Mouse (Mus musculus): ENCODE data around the gene Plekhg3. TPM values are rescaled to one million over a fixed set of nuclear protein-coding genes. Genes with fewer than 3 reads are reported as not detected.

Plekhg3 gene
- polyA plus RNA-seq, 1 experiment from 2014 or later: 5.7 TPM

GRCm38 (mm10) chr12:76587357-76587756 lies 56.7 kb downstream of the Plekhg3 start:
- Histone ChIP-seq H3K27me3 (replicated peaks; ENCODE audit: control insufficient read depth, insufficient read depth, low read length) (no peaks in the 10 kb centered on the region), H3K4me3 (ENCODE audit: low read depth, low read length) (no peak overlapping the region), H3K36me3 (ENCODE audit: control insufficient read depth, insufficient read depth) (no peaks in the 10 kb centered on the region), H3K27ac (ENCODE audit: low read depth, low read length) (no peak overlapping the region), H3K9ac (ENCODE audit: low read depth, low read length) (no peak overlapping the region), H3K4me1 (replicated peaks; ENCODE audit: control insufficient read depth, insufficient read depth, low read length) (no peaks in the 10 kb centered on the region; the same call in 1 of the 2 replicates), H3K9me3 (ENCODE audit: control insufficient read depth) (no peaks in the 10 kb centered on the region), H3K4me2 (replicated peaks; ENCODE audit: low read depth) (no peak overlapping the region)
- 73% methylated on average over 11 of the region's 11 CpGs for WGBS
- no peak for ATAC-seq
- TF ChIP-seq CTCF (IDR thresholded peaks at IDR 0.05; ENCODE audit: low read depth): no peak

- ATAC-seq: no peak
- TF ChIP-seq CTCF (IDR thresholded peaks at IDR 0.05; ENCODE audit: low read depth): no peak
- no peaks in the 10 kb centered on the region for H3K27me3 ChIP-seq (replicated peaks; ENCODE audit: control insufficient read depth, insufficient read depth, low read length)
- H3K4me1 ChIP-seq (replicated peaks; ENCODE audit: control insufficient read depth, insufficient read depth, low read length): no peaks in the 10 kb centered on the region; the same call in 1 of the 2 replicates
- WGBS: 51% methylated on average over 6 of the region's 6 CpGs
- no peak overlapping the region for H3K4me3 ChIP-seq (ENCODE audit: low read depth, low read length)
- no peaks in the 10 kb centered on the region for H3K9me3 ChIP-seq (ENCODE audit: control insufficient read depth)
- H3K36me3 ChIP-seq (ENCODE audit: control insufficient read depth, insufficient read depth): no peaks in the 10 kb centered on the region
- no peak overlapping the region for H3K9ac ChIP-seq (ENCODE audit: low read depth, low read length)
- H3K27ac ChIP-seq (ENCODE audit: low read depth, low read length): no peak overlapping the region
- H3K4me2 ChIP-seq (replicated peaks; ENCODE audit: low read depth): no peak overlapping the region
Measured at GRCm38 (mm10) chr12:76589531-76589930, 58.8 kb downstream of the Plekhg3 start.

GRCm38 (mm10) chr12:76591037-76591436 lies 60.3 kb downstream of the Plekhg3 start:
- Histone ChIP-seq H3K4me2 (replicated peaks; ENCODE audit: low read depth) (no peak overlapping the region), H3K36me3 (ENCODE audit: control insufficient read depth, insufficient read depth) (no peaks in the 10 kb centered on the region), H3K27me3 (replicated peaks; ENCODE audit: control insufficient read depth, insufficient read depth, low read length) (0 out of 2 replicates have a peak, but pooled peaks cover 6% of the 10 kb centered on the region), H3K9me3 (ENCODE audit: control insufficient read depth) (no peaks in the 10 kb centered on the region), H3K27ac (ENCODE audit: low read depth, low read length) (no peak overlapping the region), H3K9ac (ENCODE audit: low read depth, low read length) (no peak overlapping the region), H3K4me1 (replicated peaks; ENCODE audit: control insufficient read depth, insufficient read depth, low read length) (no peaks in the 10 kb centered on the region; the same call in 1 of the 2 replicates), H3K4me3 (ENCODE audit: low read depth, low read length) (no peak overlapping the region)
- no peak for ATAC-seq
- WGBS: 85% methylated on average over 3 of the region's 3 CpGs
- TF ChIP-seq CTCF (IDR thresholded peaks at IDR 0.05; ENCODE audit: low read depth): no peak

GRCm38 (mm10) chr12:76592213-76592612 lies 61.5 kb downstream of the Plekhg3 start:
- Histone ChIP-seq H3K4me1 (replicated peaks; ENCODE audit: control insufficient read depth, insufficient read depth, low read length) (no peaks in the 10 kb centered on the region; the same call in 1 of the 2 replicates), H3K36me3 (ENCODE audit: control insufficient read depth, insufficient read depth) (no peaks in the 10 kb centered on the region), H3K9me3 (ENCODE audit: control insufficient read depth) (no peaks in the 10 kb centered on the region), H3K9ac (ENCODE audit: low read depth, low read length) (no peak overlapping the region), H3K27ac (ENCODE audit: low read depth, low read length) (no peak overlapping the region), H3K4me3 (ENCODE audit: low read depth, low read length) (no peak overlapping the region), H3K4me2 (replicated peaks; ENCODE audit: low read depth) (no peak overlapping the region), H3K27me3 (replicated peaks; ENCODE audit: control insufficient read depth, insufficient read depth, low read length) (0 out of 2 replicates have a peak, but pooled peaks cover 6% of the 10 kb centered on the region)
- peak; percentile 87 for TF ChIP-seq CTCF (IDR thresholded peaks at IDR 0.05; ENCODE audit: low read depth)
- no peak for ATAC-seq
- 66% methylated on average over 1 of the region's 1 CpGs for WGBS

- Histone ChIP-seq H3K27me3 (replicated peaks; ENCODE audit: control insufficient read depth, insufficient read depth, low read length) (0 out of 2 replicates have a peak, but pooled peaks cover 6% of the 10 kb centered on the region), H3K9ac (ENCODE audit: low read depth, low read length) (no peak overlapping the region), H3K9me3 (ENCODE audit: control insufficient read depth) (no peaks in the 10 kb centered on the region), H3K4me2 (replicated peaks; ENCODE audit: low read depth) (no peak overlapping the region), H3K36me3 (ENCODE audit: control insufficient read depth, insufficient read depth) (no peaks in the 10 kb centered on the region), H3K4me1 (replicated peaks; ENCODE audit: control insufficient read depth, insufficient read depth, low read length) (no peaks in the 10 kb centered on the region; the same call in 1 of the 2 replicates), H3K4me3 (ENCODE audit: low read depth, low read length) (no peak overlapping the region), H3K27ac (ENCODE audit: low read depth, low read length) (no peak overlapping the region)
- 83% methylated on average over 6 of the region's 6 CpGs for WGBS
- ATAC-seq: no peak
- TF ChIP-seq CTCF (IDR thresholded peaks at IDR 0.05; ENCODE audit: low read depth): no peak
Measured at GRCm38 (mm10) chr12:76593254-76593653, 62.6 kb downstream of the Plekhg3 start.

GRCm38 (mm10) chr12:76593839-76594322 lies 63.2 kb downstream of the Plekhg3 start:
- Histone ChIP-seq H3K9ac (ENCODE audit: low read depth, low read length) (no peak overlapping the region), H3K9me3 (ENCODE audit: control insufficient read depth) (no peaks in the 10 kb centered on the region), H3K4me1 (replicated peaks; ENCODE audit: control insufficient read depth, insufficient read depth, low read length) (no peaks in the 10 kb centered on the region; the same call in 1 of the 2 replicates), H3K4me3 (ENCODE audit: low read depth, low read length) (no peak overlapping the region), H3K36me3 (ENCODE audit: control insufficient read depth, insufficient read depth) (no peaks in the 10 kb centered on the region), H3K27me3 (replicated peaks; ENCODE audit: control insufficient read depth, insufficient read depth, low read length) (0 out of 2 replicates have a peak, but pooled peaks cover 6% of the 10 kb centered on the region), H3K4me2 (replicated peaks; ENCODE audit: low read depth) (no peak overlapping the region), H3K27ac (ENCODE audit: low read depth, low read length) (no peak overlapping the region)
- peak; percentile 70 for ATAC-seq
- WGBS: 11% methylated on average over 7 of the region's 7 CpGs
- no peak for TF ChIP-seq CTCF (IDR thresholded peaks at IDR 0.05; ENCODE audit: low read depth)
